Mouse (Mus musculus) liver, embryonic 14.5 days (tissue): ENCODE results near the gene Ppil1. TPM values are rescaled to one million over a fixed set of nuclear protein-coding genes. Genes with fewer than 3 reads are reported as not detected.

Experiments
- ATAC-seq: fragments of 200-750 bp; cut with Nextera tagmentation; 2 replicates; pipeline ENCODE4 v1.8.0; 2017; ENCODE audit warnings: moderate number of reproducible peaks, mild to moderate bottlenecking, moderate library complexity; ENCODE audit not compliant: insufficient read depth
- DNase-seq, 3 experiments: peaks; one replicate each; pipeline ENCODE4 v3.0.0-alpha.2; 2012 to 2013; ENCODE audit warnings: low read depth in 3 of 3, low spot score in 3 of 3
- H3K27ac ChIP-seq: fragments of 300-500 bp; sonication (generic); 2 replicates; pipeline ENCODE4 v1.5.1; 2014; ENCODE audit warnings: moderate library complexity, mild to moderate bottlenecking, control low read depth, inconsistent platforms
- H3K27me3 ChIP-seq: fragments of 300-500 bp; sonication (generic); 2 replicates; pipeline ENCODE4 v1.6.1; 2014; ENCODE audit warnings: mild to moderate bottlenecking, low read length, moderate library complexity; ENCODE audit not compliant: control insufficient read depth, insufficient read depth
- H3K36me3 ChIP-seq: fragments of 300-500 bp; sonication (generic); replicated peaks from 2 replicates; pipeline ENCODE4 v1.6.1; 2014; ENCODE audit warnings: low read depth; ENCODE audit not compliant: control insufficient read depth, insufficient read depth
- H3K4me1 ChIP-seq, 2 experiments: fragments of 200-500 bp in 1 of 2; fragments of 300-500 bp in 1 of 2; sonication (generic) in 1 of 2; replicated peaks; 2 replicates each; pipeline ENCODE4 v1.6.1; 2012 to 2014; ENCODE audit warnings: antibody characterized with exemption in 1 of 2, inconsistent platforms in 1 of 2, low read length in 1 of 2; ENCODE audit not compliant: control insufficient read depth in 2 of 2, insufficient read depth in 2 of 2
- H3K4me2 ChIP-seq: fragments of 300-500 bp; sonication (generic); 2 replicates; pipeline ENCODE4 v1.6.1; 2014; ENCODE audit warnings: low read depth, mild to moderate bottlenecking, control low read depth, moderate library complexity
- H3K4me3 ChIP-seq, 2 experiments: fragments of 200-500 bp in 1 of 2; fragments of 300-500 bp in 1 of 2; sonication (generic) in 1 of 2; 2 replicates each; pipeline ENCODE4 v1.5.1; 2012 to 2014; ENCODE audit warnings: low read depth in 2 of 2, low read length in 2 of 2, mild to moderate bottlenecking in 2 of 2, control low read depth in 1 of 2, inconsistent platforms in 1 of 2, moderate library complexity in 1 of 2; ENCODE audit not compliant: insufficient read depth in 1 of 2
- H3K9ac ChIP-seq: fragments of 300-500 bp; sonication (generic); replicated peaks from 2 replicates; pipeline ENCODE4 v1.6.1; 2014; ENCODE audit warnings: mild to moderate bottlenecking, control low read depth, moderate library complexity
- H3K9me3 ChIP-seq: fragments of 300-500 bp; sonication (generic); 2 replicates; pipeline ENCODE4 v1.6.1; 2016; ENCODE audit warnings: low read length, mixed read lengths; ENCODE audit not compliant: control insufficient read depth
- CTCF ChIP-seq: IDR thresholded peaks from 2 replicates; pipeline ENCODE4 v1.5.1; 2016; ENCODE audit warnings: antibody characterized with exemption, low read depth, control low read depth
- EP300 ChIP-seq: IDR thresholded peaks from 2 replicates; pipeline ENCODE4 v1.6.1; 2016; ENCODE audit warnings: antibody characterized with exemption, low read depth
- WGBS: fragments of 180-500 bp; shearing (Covaris S2); extraction: QIAGEN DNeasy Blood & Tissue Kit; methylation state at CpG from one replicate; pipeline ENCODE4 v1.1.7; 2014; ENCODE audit not compliant: insufficient replicate concordance; 5-methylcytosine and 5-hydroxymethylcytosine counted together
- polyA plus RNA-seq, 2 experiments: library from polyadenylated mRNA; depleted of rRNA in 1 of 2; stranded (reverse) in 1 of 2; unstranded in 1 of 2; fragments of >200 nt; fragmentation: Nextera tagmentation in 1 of 2; extraction: Ambion mirVana in 1 of 2; gene quantifications; 2 replicates each; pipeline versions ENCODE4 v1.2.1 to v1.2.3; 2012 to 2014

Gene Ppil1
- polyA plus RNA-seq, 2 experiments, result 46.2 to 84.7 TPM

GRCm38 (mm10) chr17:29264760-29265159 lies 774 bp upstream of the Ppil1 start:
- Histone ChIP-seq H3K27ac (peak overlapping the region; percentile 83), H3K4me2 (peak overlapping the region; percentile 95), H3K9ac (peak overlapping the region; percentile 76), H3K4me3 (peak overlapping the region; percentile 71 to 91; a peak in 1 of 4 replicates), H3K27me3 (no peaks in the 10 kb centered on the region), H3K4me1 (peaks cover 12 to 34% of the 10 kb centered on the region in 2 experiments; a peak in 3 of 4 replicates), H3K36me3 (peaks cover 15% of the 10 kb centered on the region), H3K9me3 (no peaks in the 10 kb centered on the region)
- no peak for ATAC-seq
- WGBS, result 59% methylated on average over 5 of the region's 5 CpGs
- TF ChIP-seq CTCF (no peak), EP300 (no peak)
- no peak for DNase-seq

- peak overlapping the region; percentile 76 for H3K9ac ChIP-seq
- H3K27me3 ChIP-seq, result no peaks in the 10 kb centered on the region
- H3K36me3 ChIP-seq, result peaks cover 26% of the 10 kb centered on the region
- peak overlapping the region; percentile 83 for H3K27ac ChIP-seq
- no peaks in the 10 kb centered on the region for H3K9me3 ChIP-seq
- TF ChIP-seq EP300, result no peak
- no peak for TF ChIP-seq CTCF
- ATAC-seq, result peak; percentile 7
- peak overlapping the region; percentile 71 to 91 for H3K4me3 ChIP-seq
- no peak for DNase-seq
- peaks cover 9 to 29% of the 10 kb centered on the region in 2 experiments; a peak in 3 of 4 replicates for H3K4me1 ChIP-seq
- peak overlapping the region; percentile 95 for H3K4me2 ChIP-seq
- WGBS, result under 1% methylated on average over 14 of the region's 14 CpGs
Measured at GRCm38 (mm10) chr17:29263417-29263816, 569 bp downstream of the Ppil1 start.

- no peaks in the 10 kb centered on the region for H3K9me3 ChIP-seq
- H3K4me3 ChIP-seq, result peak overlapping the region; percentile 48 to 71
- ATAC-seq, result no peak
- no peak for TF ChIP-seq EP300
- TF ChIP-seq CTCF, result peak; percentile 52
- H3K4me2 ChIP-seq, result peak overlapping the region; percentile 95
- H3K9ac ChIP-seq, result peak overlapping the region; percentile 76
- WGBS, result 32% methylated on average over 2 of the region's 2 CpGs
- peaks cover 9 to 24% of the 10 kb centered on the region in 2 experiments; a peak in 3 of 4 replicates for H3K4me1 ChIP-seq
- no peak overlapping the region for H3K27ac ChIP-seq
- no peaks in the 10 kb centered on the region for H3K27me3 ChIP-seq
- no peak for DNase-seq
- peaks cover 38% of the 10 kb centered on the region for H3K36me3 ChIP-seq
Measured at GRCm38 (mm10) chr17:29262259-29262649, 1.7 kb downstream of the Ppil1 start.

- H3K4me2 ChIP-seq, result peak overlapping the region; percentile 95
- H3K9ac ChIP-seq, result peak overlapping the region; percentile 76
Measured at GRCm38 (mm10) chr17:29261603-29262258, 2.3 kb downstream of the Ppil1 start.

GRCm38 (mm10) chr17:29260501-29260900 lies 3.5 kb downstream of the Ppil1 start:
- no peaks in the 10 kb centered on the region for H3K9me3 ChIP-seq
- no peak overlapping the region for H3K4me3 ChIP-seq
- H3K9ac ChIP-seq, result no peak overlapping the region
- no peak overlapping the region for H3K4me2 ChIP-seq
- H3K4me1 ChIP-seq, result peaks cover 9 to 24% of the 10 kb centered on the region in 2 experiments; a peak in 3 of 4 replicates
- no peak overlapping the region for H3K27ac ChIP-seq
- ATAC-seq (no peak), DNase-seq (no peak)
- H3K27me3 ChIP-seq, result no peaks in the 10 kb centered on the region
- 82% methylated on average over 15 of the region's 15 CpGs for WGBS
- peaks cover 47% of the 10 kb centered on the region for H3K36me3 ChIP-seq
- no peak for TF ChIP-seq CTCF
- TF ChIP-seq EP300, result no peak

More at GRCm38 (mm10) chr17:29261603-29262258, 2.3 kb downstream of the Ppil1 start:
- DNase-seq (no peak), ATAC-seq (no peak)
- Histone ChIP-seq H3K27me3 (no peaks in the 10 kb centered on the region), H3K27ac (no peak overlapping the region), H3K9me3 (no peaks in the 10 kb centered on the region), H3K4me1 (peaks cover 9 to 24% of the 10 kb centered on the region in 2 experiments; a peak in 3 of 4 replicates), H3K36me3 (peaks cover 42% of the 10 kb centered on the region), H3K4me3 (peak overlapping the region; percentile 5 to 71; a peak in 3 of 4 replicates)
- WGBS, result 78% methylated on average over 22 of the region's 22 CpGs
- TF ChIP-seq CTCF, result 0 out of 2 replicates have a peak, but pooled peaks have one; percentile 8
- TF ChIP-seq EP300, result no peak
